Mouse (Mus musculus) layer of hippocampus, adult 11-12 months (tissue): ENCODE measurements at regions not wholly inside any gene's neighbourhood (a gene's known extent, or its start where the extent isn't known, plus 50 kb on each side); places are given as distances from the start of the nearest gene placed in this dataset.

Source experiments
- DNase-seq: peaks from one replicate; pipeline ENCODE4 v3.0.0; 2022; ENCODE audit warnings: low spot score

DNA sequence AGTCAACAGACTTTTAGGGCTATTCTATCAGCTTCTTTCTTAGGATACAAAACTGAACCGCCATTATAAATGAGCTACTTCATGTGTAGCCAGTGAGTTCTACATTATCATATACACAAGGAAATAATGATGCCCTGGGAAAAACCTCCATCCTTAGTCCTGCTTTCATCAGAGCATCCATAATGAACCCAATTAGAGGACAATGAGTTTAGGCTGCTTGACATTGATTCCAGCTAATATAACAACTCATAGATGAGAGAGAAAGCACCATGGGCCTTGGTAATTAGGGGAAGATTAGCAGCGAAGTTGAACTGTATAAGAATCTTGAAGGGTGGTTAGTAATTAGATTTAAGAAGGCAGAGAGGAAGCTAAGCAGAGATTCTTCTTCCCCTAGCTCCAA lies 405.7 kb downstream of the Ipmk start:
- no peak for DNase-seq

- no peak for DNase-seq
Measured at GRCm38 (mm10) chr10:71754799-71755198, 407.2 kb downstream of the Ipmk start.

DNA sequence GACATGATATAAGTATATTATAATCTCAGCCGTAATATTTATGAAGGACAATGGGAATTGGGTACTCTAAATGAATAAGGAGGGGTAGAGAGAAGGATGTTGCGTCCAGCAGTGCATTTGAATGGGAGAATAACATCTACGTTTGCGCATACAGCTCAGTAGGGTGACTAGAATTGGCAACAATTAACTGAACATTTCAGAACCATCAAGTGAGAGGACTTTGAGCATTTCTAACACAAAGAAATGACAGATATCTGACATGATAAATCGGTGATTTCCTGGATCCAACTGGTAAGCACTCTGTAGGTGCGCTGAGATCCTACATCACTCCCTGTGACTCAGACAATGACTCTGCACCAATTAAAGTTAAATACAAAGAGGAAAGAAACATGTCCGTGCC lies 431.3 kb downstream of the Ipmk start:
- DNase-seq = no peak

DNA sequence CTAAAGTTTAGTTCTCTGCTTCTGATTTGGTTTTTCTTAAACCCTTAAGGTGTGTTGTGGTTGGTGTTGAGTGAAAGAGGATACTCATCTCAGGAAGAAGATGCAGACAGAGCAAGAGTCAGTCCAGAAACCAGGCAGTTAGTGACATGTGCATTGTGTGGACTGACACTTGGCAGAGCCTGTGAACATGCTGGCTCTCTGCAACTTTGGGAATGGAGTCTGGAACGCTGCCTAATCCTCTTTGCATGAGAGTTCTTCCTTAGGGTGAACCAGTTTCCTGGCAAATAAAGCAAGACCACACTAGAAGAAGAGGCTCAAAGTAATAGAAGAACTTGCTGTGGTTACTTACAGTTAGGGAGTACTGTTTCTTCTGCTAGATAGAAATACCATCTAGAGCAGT lies 441.7 kb downstream of the Ipmk start:
- no peak for DNase-seq

DNA sequence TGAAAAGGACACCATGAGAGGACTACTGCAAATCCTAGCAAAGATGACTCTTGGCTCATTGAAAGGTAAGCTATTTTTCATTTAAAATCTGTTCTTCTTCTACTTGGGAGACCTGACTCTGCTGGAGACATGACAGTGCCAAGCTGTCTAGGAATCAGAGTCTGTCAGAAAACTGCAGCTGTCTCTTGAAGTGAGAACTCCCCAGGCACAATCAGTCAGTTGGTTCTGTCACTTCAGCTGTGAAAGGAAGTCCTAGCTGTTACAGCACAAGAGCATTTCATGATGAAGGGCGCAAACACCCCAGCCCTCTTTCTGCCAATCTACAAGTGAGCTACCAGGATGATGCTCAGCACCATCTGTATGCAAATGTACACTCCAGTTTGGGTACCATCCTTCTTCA lies 442.4 kb downstream of the Ipmk start:
- DNase-seq = no peak

- DNase-seq = no peak
Measured at GRCm38 (mm10) chr10:71798638-71799037, 451.1 kb downstream of the Ipmk start.

- DNase-seq = no peak
Measured at GRCm38 (mm10) chr10:71802457-71802856, 454.9 kb downstream of the Ipmk start.

DNA sequence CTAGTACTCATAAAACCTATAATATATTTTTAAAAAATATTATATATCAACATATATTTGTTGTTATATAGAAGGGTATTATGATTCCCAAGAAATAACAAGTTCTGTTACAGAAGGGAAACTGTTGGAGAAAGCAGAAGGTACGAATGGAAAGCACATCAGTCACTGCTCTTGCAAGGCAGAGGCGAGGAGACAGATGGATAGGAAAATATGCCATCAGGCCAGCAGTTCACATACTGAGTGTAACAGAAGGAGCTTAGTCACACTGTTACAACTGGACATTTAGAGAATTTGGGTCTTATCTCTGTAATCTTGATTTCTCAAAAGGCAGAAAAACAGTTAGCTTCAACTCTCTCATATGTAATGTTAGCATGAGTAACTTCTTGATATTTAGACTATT lies 485.1 kb downstream of the Ipmk start:
- DNase-seq = peak; percentile 15

DNA sequence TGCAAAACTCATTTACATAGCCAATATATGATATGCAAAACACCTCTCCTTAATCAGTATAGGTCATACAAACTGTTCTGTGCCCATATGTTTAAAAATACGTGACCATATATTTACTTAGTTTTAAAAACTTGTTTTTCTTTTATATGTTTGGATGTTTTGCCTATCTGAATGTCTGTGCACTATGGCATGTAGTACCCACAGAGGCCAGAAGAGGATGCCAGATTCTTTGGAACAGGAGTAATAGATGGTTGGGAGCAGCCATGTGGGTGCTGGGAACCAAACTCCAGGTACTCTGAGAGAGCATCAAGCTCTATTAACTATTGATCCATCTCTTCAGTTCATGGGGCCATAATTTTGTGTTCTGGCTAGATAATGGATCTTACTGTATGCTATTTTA lies 487.5 kb downstream of the Ipmk start:
- no peak for DNase-seq

DNA sequence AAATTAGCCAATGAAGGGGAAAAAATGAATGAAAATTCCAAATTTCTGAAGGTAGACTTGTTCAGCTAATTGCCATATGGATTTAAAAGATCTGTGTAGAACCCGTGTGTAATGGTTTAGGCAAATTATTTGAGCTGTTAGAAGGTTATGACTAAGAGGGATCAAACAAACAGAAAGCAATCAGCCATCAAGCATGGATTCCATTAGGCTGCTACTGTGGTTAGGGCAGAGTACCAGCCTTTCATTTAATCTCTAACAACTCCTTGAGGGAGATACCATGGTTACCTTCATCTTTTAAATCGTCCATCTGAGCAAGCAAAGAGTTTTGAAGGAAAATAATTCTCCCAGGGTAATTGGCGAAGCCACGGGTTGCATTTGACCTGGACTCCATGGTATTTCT lies 509.5 kb downstream of the Ipmk start:
- no peak for DNase-seq

DNA sequence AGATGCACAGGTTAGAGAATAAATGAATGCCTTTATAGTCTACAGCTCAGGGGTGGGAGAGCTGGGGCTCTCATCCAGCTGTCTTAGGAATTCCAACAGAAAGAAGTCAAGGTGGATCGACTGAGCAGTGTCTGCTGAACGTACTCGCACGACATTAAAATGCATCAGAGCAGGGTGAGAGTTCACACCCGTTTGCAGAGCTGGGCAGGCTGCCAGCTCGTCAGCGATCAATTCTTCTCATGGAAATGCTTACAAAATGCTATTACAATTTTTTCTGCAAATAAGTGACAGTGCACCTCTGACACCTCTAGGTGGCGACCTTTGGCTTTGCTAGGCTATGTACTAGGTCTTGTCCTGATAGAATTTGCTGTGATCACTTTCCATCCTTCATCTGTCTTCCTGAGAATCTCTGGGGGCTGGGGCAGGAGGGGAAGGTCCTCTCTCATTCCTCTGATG lies 510.0 kb downstream of the Ipmk start:
- peak; percentile 66 for DNase-seq

- DNase-seq = no peak
Measured at GRCm38 (mm10) chr10:71893726-71894125, 546.2 kb downstream of the Ipmk start.

- DNase-seq = no peak
Measured at GRCm38 (mm10) chr10:71905029-71905428, 557.5 kb downstream of the Ipmk start.
